Mouse (Mus musculus) inflammation-experienced regulatory T-cells, adult 16 weeks (primary cell): Measurements from ENCODE around the gene Krtap4-13. TPM values are rescaled to one million over a fixed set of nuclear protein-coding genes. Genes with fewer than 3 reads are reported as not detected.

Experiments used
- polyA plus RNA-seq: library from polyadenylated mRNA; unstranded; fragments of 100-300 nt; shearing (Covaris generic); gene quantifications from one replicate; pipeline ENCODE4 v1.2.1, GENCODE M21; 2017

Krtap4-13 gene
- polyA plus RNA-seq: not detected

GRCm38 (mm10) chr11:99809792-99810191 is at the start of gene Krtap4-13:
Gene Krtap4-13, minus strand, starts transcription at chr11:99809892.

GRCm38 (mm10) chr11:99857617-99858016 is 47.9 kb upstream of the Krtap4-13 start, which contains the start of gene Gm11568:
Gene Gm11568, plus strand, starts transcription at chr11:99857917.

GRCm38 (mm10) chr11:99851508-99851907 is 41.8 kb upstream of the Krtap4-13 start, which contains the start of gene Krtap4-16:
Gene Krtap4-16, minus strand, starts transcription at chr11:99851608.

GRCm38 (mm10) chr11:99837966-99838365 is 28.3 kb upstream of the Krtap4-13 start, which contains the start of gene 2300003K06Rik:
Gene 2300003K06Rik, minus strand, starts transcription at chr11:99838066.

GRCm38 (mm10) chr11:99815566-99815965 is 5.9 kb upstream of the Krtap4-13 start, which contains the start of gene Gm11564:
Gene Gm11564, minus strand, starts transcription at chr11:99815666.

GRCm38 (mm10) chr11:99804346-99804745 is 5.3 kb downstream of the Krtap4-13 start, which contains the start of gene Gm11554:
Gene Gm11554, minus strand, starts transcription at chr11:99804446.

GRCm38 (mm10) chr11:99798832-99799231 is 10.9 kb downstream of the Krtap4-13 start, which contains the start of gene Gm11569:
Gene Gm11569, minus strand, starts transcription at chr11:99798932.

GRCm38 (mm10) chr11:99793367-99793766 is 16.3 kb downstream of the Krtap4-13 start, which contains the start of gene Gm11596:
Gene Gm11596, minus strand, starts transcription at chr11:99793467.

GRCm38 (mm10) chr11:99784900-99785299 is 24.8 kb downstream of the Krtap4-13 start, which contains the start of gene Krtap4-9:
Gene Krtap4-9, plus strand, starts transcription at chr11:99785200.

GRCm38 (mm10) chr11:99780604-99781003 is 29.1 kb downstream of the Krtap4-13 start, which contains the start of gene Krtap4-8:
Gene Krtap4-8, minus strand, starts transcription at chr11:99780704.

GRCm38 (mm10) chr11:99772813-99773212 is 36.9 kb downstream of the Krtap4-13 start, which contains the start of gene Gm11595:
Gene Gm11595, minus strand, starts transcription at chr11:99772913.

Other genes starting within 250 kb of the Krtap4-13 start
- not detected for gene Krtap3-1, start 243.3 kb downstream of the Krtap4-13 start, polyA plus RNA-seq
- not detected for gene Krtap1-5, start 228.9 kb downstream of the Krtap4-13 start, polyA plus RNA-seq
- gene Krtap1-4, start 226.2 kb downstream of the Krtap4-13 start, polyA plus RNA-seq: not detected
- gene Krtap1-3, start 218.6 kb downstream of the Krtap4-13 start, polyA plus RNA-seq: not detected
- gene Krtap9-3, start 211.8 kb downstream of the Krtap4-13 start, polyA plus RNA-seq: not detected
- gene Gm11938, start 206.6 kb downstream of the Krtap4-13 start, polyA plus RNA-seq: not detected
- not detected for gene Gm11937, start 199.7 kb downstream of the Krtap4-13 start, polyA plus RNA-seq
- not detected for gene Krtap2-4, start 195.0 kb downstream of the Krtap4-13 start, polyA plus RNA-seq
- gene Gm11562, start 189.5 kb downstream of the Krtap4-13 start, polyA plus RNA-seq: not detected
- not detected for gene Krtap4-1, start 181.7 kb downstream of the Krtap4-13 start, polyA plus RNA-seq
- not detected for gene Krtap4-2, start 174.8 kb downstream of the Krtap4-13 start, polyA plus RNA-seq
- not detected for gene Krtap4-7, start 165.8 kb downstream of the Krtap4-13 start, polyA plus RNA-seq
- gene Gm11555, start 159.7 kb downstream of the Krtap4-13 start, polyA plus RNA-seq: not detected
- gene Gm11563, start 150.9 kb downstream of the Krtap4-13 start, polyA plus RNA-seq: not detected
- not detected for gene Krtap4-6, start 143.9 kb downstream of the Krtap4-13 start, polyA plus RNA-seq
- not detected for gene Gm14190, start 119.2 kb downstream of the Krtap4-13 start, polyA plus RNA-seq
- gene Gm14180, start 75.6 kb downstream of the Krtap4-13 start, polyA plus RNA-seq: not detected
- not detected for gene Gm11595, start 37.0 kb downstream of the Krtap4-13 start, polyA plus RNA-seq
- not detected for gene Krtap4-8, start 29.2 kb downstream of the Krtap4-13 start, polyA plus RNA-seq
- gene Krtap4-9, start 24.7 kb downstream of the Krtap4-13 start, polyA plus RNA-seq: not detected
- gene Gm11596, start 16.4 kb downstream of the Krtap4-13 start, polyA plus RNA-seq: not detected
- not detected for gene Gm11569, start 11.0 kb downstream of the Krtap4-13 start, polyA plus RNA-seq
- not detected for gene Gm11554, start 5.4 kb downstream of the Krtap4-13 start, polyA plus RNA-seq
- gene Gm11564, start 5.8 kb upstream of the Krtap4-13 start, polyA plus RNA-seq: not detected
- not detected for gene 2300003K06Rik, start 28.2 kb upstream of the Krtap4-13 start, polyA plus RNA-seq
- gene Krtap4-16, start 41.7 kb upstream of the Krtap4-13 start, polyA plus RNA-seq: not detected
- gene Gm11568, start 48.0 kb upstream of the Krtap4-13 start, polyA plus RNA-seq: not detected
- gene Gm11559, start 54.6 kb upstream of the Krtap4-13 start, polyA plus RNA-seq: not detected
- not detected for gene Krtap9-1, start 63.5 kb upstream of the Krtap4-13 start, polyA plus RNA-seq
- not detected for gene Gm11567, start 69.3 kb upstream of the Krtap4-13 start, polyA plus RNA-seq
- gene Krtap31-1, start 98.0 kb upstream of the Krtap4-13 start, polyA plus RNA-seq: not detected
- gene Gm11565, start 104.9 kb upstream of the Krtap4-13 start, polyA plus RNA-seq: not detected
- not detected for gene Krtap31-2, start 126.4 kb upstream of the Krtap4-13 start, polyA plus RNA-seq
- gene Krtap9-5, start 138.6 kb upstream of the Krtap4-13 start, polyA plus RNA-seq: not detected
- gene Krtap29-1, start 169.2 kb upstream of the Krtap4-13 start, polyA plus RNA-seq: not detected
- gene Krtap16-1, start 176.7 kb upstream of the Krtap4-13 start, polyA plus RNA-seq: not detected
- not detected for gene Krtap17-1, start 184.1 kb upstream of the Krtap4-13 start, polyA plus RNA-seq
- gene Krt33a, start 206.3 kb upstream of the Krtap4-13 start, polyA plus RNA-seq: not detected
- gene Krt33b, start 220.0 kb upstream of the Krtap4-13 start, polyA plus RNA-seq: not detected
- gene Krt34, start 231.7 kb upstream of the Krtap4-13 start, polyA plus RNA-seq: not detected
- gene Krt31, start 240.7 kb upstream of the Krtap4-13 start, polyA plus RNA-seq: not detected